Mouse (Mus musculus) megakaryocyte-erythroid progenitor cell, adult 5-6 weeks (primary cell): ENCODE measurements around the gene Ucp3. TPM values are rescaled to one million over a fixed set of nuclear protein-coding genes. Genes with fewer than 3 reads are reported as not detected.

Source experiments
- ATAC-seq: replicated peaks from 2 replicates; pipeline ENCODE4 v1.8.0; 2016; ENCODE audit warnings: mild to moderate bottlenecking, inconsistent platforms; ENCODE audit not compliant: severe bottlenecking, poor library complexity, low FRiP score, low TSS enrichment
- total RNA-seq, 2 experiments: library from RNA; stranded (forward) in 1 of 2; stranded (reverse) in 1 of 2; fragments of 200-1000, 215-1000 nt in 1 of 2; fragments of >200 nt in 1 of 2; fragmentation: Nextera tagmentation in 1 of 2; gene quantifications; 2 replicates each; pipeline ENCODE4 v1.2.3; 2014 to 2017

The Ucp3 gene
- total RNA-seq, 2 experiments from 2014 or later = not detected

GRCm38 (mm10) chr7:100533503-100533902 is 60.7 kb downstream of the Ucp3 start:
- ATAC-seq = no peak

- no peak for ATAC-seq
Measured at GRCm38 (mm10) chr7:100534216-100534615, 61.4 kb downstream of the Ucp3 start.

GRCm38 (mm10) chr7:100535831-100536230 is 63.0 kb downstream of the Ucp3 start:
- ATAC-seq = no peak

Other genes with a start within 250 kb of the Ucp3 start
- 11.6 and 21.7 TPM in 2 replicates for gene Pgm2l1, start 245.6 kb upstream of the Ucp3 start, total RNA-seq (2014; fragmentation: Nextera tagmentation)
- gene Pgm2l1, start 245.6 kb upstream of the Ucp3 start, total RNA-seq (2017) = 13.7 and 18.0 TPM in 2 replicates
- not detected in 2 replicates for gene P4ha3, start 187.5 kb upstream of the Ucp3 start, total RNA-seq (2014; fragmentation: Nextera tagmentation)
- gene P4ha3, start 187.5 kb upstream of the Ucp3 start, total RNA-seq (2017) = 0.38 TPM in 1 of 2 replicates, not detected in the other
- 57.6 and 71.1 TPM in 2 replicates for gene C2cd3, start 100.8 kb upstream of the Ucp3 start, total RNA-seq (2014; fragmentation: Nextera tagmentation)
- gene C2cd3, start 100.8 kb upstream of the Ucp3 start, total RNA-seq (2017) = 19.1 and 32.6 TPM in 2 replicates
- 24.8 and 31.4 TPM in 2 replicates for gene Ppme1, start 100.7 kb upstream of the Ucp3 start, total RNA-seq (2014; fragmentation: Nextera tagmentation)
- gene Ppme1, start 100.7 kb upstream of the Ucp3 start, total RNA-seq (2017) = 25.7 and 35.3 TPM in 2 replicates
- 705 and 713 TPM in 2 replicates for gene Ucp2, start 20.3 kb downstream of the Ucp3 start, total RNA-seq (2014; fragmentation: Nextera tagmentation)
- gene Ucp2, start 20.3 kb downstream of the Ucp3 start, total RNA-seq (2017) = 103 and 164 TPM in 2 replicates
- not detected in 2 replicates for gene Dnajb13, start 42.0 kb downstream of the Ucp3 start, total RNA-seq (2014; fragmentation: Nextera tagmentation)
- 0.05 and 1.8 TPM in 2 replicates for gene Dnajb13, start 42.0 kb downstream of the Ucp3 start, total RNA-seq (2017)
- gene Coa4, start 64.1 kb downstream of the Ucp3 start, total RNA-seq (2014; fragmentation: Nextera tagmentation) = 14.2 and 20.1 TPM in 2 replicates
- 8.2 and 9.0 TPM in 2 replicates for gene Coa4, start 64.1 kb downstream of the Ucp3 start, total RNA-seq (2017)
- 35.0 and 46.8 TPM in 2 replicates for gene Rab6a, start 134.4 kb downstream of the Ucp3 start, total RNA-seq (2014; fragmentation: Nextera tagmentation)
- 50.5 and 53.1 TPM in 2 replicates for gene Rab6a, start 134.4 kb downstream of the Ucp3 start, total RNA-seq (2017)
- 50.3 and 57.1 TPM in 2 replicates for gene Mrpl48, start 135.3 kb downstream of the Ucp3 start, total RNA-seq (2014; fragmentation: Nextera tagmentation)
- gene Mrpl48, start 135.3 kb downstream of the Ucp3 start, total RNA-seq (2017) = 93.1 and 138 TPM in 2 replicates
- not detected in 2 replicates for gene Plekhb1, start 189.4 kb downstream of the Ucp3 start, total RNA-seq (2014; fragmentation: Nextera tagmentation)
- gene Plekhb1, start 189.4 kb downstream of the Ucp3 start, total RNA-seq (2017) = 0.05 TPM in 1 of 2 replicates, not detected in the other
- 26.9 and 35.9 TPM in 2 replicates for gene Fam168a, start 233.6 kb downstream of the Ucp3 start, total RNA-seq (2014; fragmentation: Nextera tagmentation)
- gene Fam168a, start 233.6 kb downstream of the Ucp3 start, total RNA-seq (2017) = 7.3 and 7.7 TPM in 2 replicates